Mouse (Mus musculus) v-Abl transformed pro-B cells (cell line): ENCODE data around the gene Pde1b.

Experiments used
- in situ Hi-C, 2 experiments: fragments of 400-800 bp; cut with MboI; formaldehyde crosslinking; loops; one replicate each; pipeline ENCODE4 v1.15.1; 2025; ENCODE audit not compliant: unreplicated experiment in 2 of 2

Pde1b gene

DNA sequence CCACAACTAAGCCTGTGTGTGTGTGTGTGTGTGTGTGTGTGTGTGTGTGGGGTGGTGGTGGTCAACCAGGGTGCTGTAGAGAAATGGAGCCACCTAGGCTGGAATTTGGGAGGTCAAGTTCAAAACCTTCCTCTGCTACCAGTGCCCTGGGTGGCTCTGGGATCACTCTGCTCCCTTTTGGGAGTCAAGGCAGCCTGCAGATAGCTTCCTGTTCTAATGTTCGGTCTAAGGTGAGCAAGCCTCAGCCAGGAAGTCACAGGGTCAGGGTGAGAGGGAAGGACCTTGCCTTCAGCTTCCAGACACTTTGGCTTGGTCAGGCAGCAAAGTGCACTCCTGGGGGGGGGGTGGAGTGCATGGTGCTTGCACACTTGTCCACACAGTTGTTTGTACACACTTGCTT, 37.8 kb downstream of the Pde1b start:
- in situ Hi-C loops: no loop called here

DNA sequence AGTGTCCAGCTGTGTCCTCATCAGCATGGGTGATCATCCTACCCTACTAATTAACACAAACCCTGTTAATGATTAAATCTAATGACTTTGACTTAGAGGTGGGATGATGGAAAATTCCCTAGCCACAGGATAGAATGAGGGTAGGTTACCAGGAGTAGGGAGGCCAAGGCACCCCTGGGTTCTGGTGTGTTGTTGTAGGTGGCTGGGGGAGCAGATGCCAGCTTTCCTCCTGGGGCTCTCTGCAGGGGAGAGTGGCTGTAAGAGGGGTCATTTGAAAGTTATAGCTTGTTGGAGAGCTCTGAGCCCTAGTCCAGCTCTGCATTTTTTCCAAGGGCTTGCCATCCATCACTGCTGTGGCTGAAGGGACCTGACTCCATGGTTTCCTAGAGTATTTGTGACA, 39.7 kb downstream of the Pde1b start:
- in situ Hi-C loops: no loop called here

DNA sequence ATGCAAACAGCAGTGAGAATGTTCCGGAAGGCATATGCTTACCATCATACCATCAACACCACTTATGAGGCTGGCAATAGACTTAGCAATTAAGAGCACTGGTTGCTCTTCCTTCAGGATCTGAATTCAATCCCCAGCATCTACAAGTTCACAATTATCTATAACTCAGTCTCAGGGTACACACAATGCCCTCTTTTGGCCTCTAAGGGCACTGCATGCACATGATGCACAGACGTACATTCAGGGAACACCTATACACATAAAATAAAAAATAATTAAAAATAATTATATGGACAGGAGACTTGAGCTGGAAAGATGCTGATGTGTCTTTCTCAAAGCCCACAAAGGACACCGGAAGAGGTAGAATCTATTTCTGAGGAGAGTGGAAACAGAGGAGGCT, 45.1 kb downstream of the Pde1b start:
- in situ Hi-C loops: no loop called here

DNA sequence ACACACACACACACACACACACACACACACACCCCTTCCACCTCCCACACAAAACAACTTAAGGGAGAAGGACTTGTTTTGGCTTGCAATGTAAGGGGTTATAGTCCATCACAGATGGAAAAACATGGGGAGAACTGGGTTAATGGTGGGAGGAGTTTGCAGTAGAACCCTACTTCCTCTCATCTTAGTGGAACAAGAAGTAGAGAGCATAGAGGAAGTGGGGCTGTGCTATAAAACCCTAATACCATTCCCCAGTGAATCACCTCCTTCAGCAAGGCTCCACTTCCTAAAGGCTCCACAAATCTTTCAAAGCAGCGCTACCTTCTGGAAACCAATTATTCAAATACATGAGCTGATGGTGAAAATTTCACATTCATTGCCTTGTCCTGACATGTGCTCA, 46.6 kb downstream of the Pde1b start:
- in situ Hi-C loops: no loop called here

DNA sequence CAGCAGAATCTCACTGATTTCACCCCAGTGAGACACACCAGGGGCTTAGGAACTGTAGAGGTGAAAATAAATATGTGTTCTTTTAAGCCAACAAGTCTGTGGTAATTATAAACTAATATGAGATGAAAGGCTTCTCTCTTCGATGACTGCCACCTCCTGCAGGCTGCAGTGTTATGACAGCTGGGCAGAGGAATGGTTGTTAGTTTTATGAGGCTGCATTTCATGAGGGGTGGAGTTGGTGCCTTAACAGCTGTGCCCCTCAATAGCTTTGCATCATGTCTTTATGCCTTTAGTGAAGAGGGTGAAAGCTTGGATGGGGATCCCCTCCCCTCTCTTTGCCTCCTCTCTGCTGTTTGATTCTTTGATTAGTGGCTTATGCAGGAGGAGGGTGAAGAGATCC, 48.2 kb downstream of the Pde1b start:
- in situ Hi-C loops: no loop called here

DNA sequence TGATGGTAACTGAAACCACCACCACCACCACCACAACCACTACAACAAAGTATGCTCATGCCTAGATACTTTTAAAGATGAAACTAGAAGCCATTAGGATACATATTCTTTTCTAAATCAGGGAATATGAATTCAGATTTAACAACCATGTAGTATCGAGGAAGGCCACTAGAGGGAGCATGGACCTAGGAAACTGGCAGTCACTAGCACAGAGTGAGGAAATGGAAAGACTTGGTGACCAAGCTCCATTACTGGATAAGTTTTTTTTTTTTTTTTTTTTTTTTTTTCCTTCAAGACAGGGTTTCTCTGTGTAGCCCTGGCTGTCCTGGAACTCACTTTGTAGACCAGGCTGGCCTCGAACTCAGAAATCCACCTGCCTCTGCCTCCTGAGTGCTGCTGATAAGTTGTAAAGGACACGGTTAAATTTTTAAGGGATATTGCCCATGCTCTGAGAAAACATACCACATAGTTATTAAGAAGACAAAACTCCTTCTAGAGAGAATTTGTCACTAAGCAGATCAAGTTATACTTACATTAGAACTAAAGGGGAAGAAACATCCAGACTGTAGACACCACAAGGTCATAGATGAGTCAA, 49.4 kb downstream of the Pde1b start:
- in situ Hi-C loops: no loop called here

DNA sequence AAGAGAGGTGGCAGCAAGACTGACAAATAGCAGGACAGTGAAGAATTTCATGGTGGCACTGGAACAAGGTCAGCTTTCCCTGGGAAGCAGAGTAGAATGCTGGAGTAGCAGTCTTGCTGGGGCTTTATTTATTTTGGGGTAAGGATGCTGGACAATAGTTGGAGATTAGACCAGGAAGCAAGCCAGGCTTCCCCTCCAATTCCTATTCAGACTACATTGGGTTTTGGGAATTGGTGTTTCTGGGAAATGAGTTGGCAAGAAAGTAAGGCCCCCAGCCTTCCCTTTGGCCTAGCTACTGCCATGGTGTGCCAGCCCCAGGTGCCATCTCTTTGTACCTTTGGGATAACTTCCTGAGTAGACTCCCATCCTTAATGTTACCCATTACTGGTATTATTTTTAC, 62.1 kb downstream of the Pde1b start, which contains the start of gene Glycam1:
Gene Glycam1, minus strand, starts transcription at position 101 of the 400 bp plus-strand sequence.
- in situ Hi-C loops: no loop called here
